Comparison of ENCODE assay signal across 20 mouse cellular contexts in the genomic region with DNA sequence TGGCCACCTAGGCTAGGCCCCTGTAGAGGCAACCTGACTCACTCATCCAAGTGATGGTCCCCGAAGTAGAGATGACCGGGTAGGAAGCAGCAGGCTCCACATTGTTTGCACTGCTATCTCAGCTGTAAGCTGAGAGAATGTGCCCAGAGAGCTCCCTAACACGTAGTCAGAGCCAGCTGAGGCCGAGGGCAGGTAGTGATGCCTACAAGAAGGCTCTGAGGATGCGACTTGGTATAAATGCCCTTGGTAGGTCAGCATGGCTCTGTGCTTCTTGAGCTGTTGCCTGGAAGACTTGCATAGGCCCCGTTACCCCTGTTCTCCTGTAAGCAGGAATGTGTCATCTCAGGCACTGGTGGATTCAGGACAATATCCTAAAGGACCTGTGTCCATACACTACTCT. TPM values are rescaled to one million over a fixed set of nuclear protein-coding genes. Genes with fewer than 3 reads are reported as not detected.
DNase-seq lines count a peak whose midpoint lies in the region; ATAC-seq and TF ChIP-seq lines count a peak whose summit lies in the region.
"Had no signal": no experiment of that assay in that cellular context is flagged by ENCODE, and none has a peak within 500 bp of the region (broad histone marks: within the 10 kb centered on the region; RNA-seq: fewer than 3 reads in every experiment).

No protein-coding gene starts in this region.

- H3K4me3 ChIP-seq in gastrocnemius, adult 2 months, result no peak overlapping the region
- H3K4me3 ChIP-seq in liver, embryonic 12.5 days, result no peak overlapping the region
- no peak overlapping the region for H3K4me3 ChIP-seq in liver, embryonic 11.5 days (ENCODE audit: low read depth, low read length)
- H3K4me3 ChIP-seq in midbrain, embryonic 11.5 days (ENCODE audit: low read depth, low read length), result no peak overlapping the region
- H3K4me3 ChIP-seq in midbrain, embryonic 15.5 days, result no peak overlapping the region
- H3K4me3 ChIP-seq: embryonic facial prominence, embryonic 10.5 days; embryonic facial prominence, embryonic 13.5 days; erythroblast, embryonic 14.5 days; forebrain, embryonic 12.5 days; forebrain, embryonic 15.5 days; hindbrain, embryonic 10.5 days; hindbrain, embryonic 13.5 days had no signal

- DNase-seq in gastrocnemius, adult 2 months, result no peak
- DNase-seq in gastrocnemius, adult 8-10 months (ENCODE audit: low spot score in 2 of 2), result no peak
- no peak for DNase-seq in liver, embryonic 11.5 days (ENCODE audit: low spot score)
- peak; percentile 59 for DNase-seq in midbrain, embryonic 11.5 days (ENCODE audit: low spot score, missing footprints)
- DNase-seq in layer of hippocampus, postnatal 25 days (ENCODE audit: extremely low spot score in 1 of 2, low spot score in 1 of 2), result no peak
- DNase-seq: cerebellum, adult 11-12 months; embryo, embryonic 11 days; heart, postnatal 36 days had no signal

- peaks cover 56% of the 10 kb centered on the region for H3K36me3 ChIP-seq in liver, embryonic 12.5 days
- H3K36me3 ChIP-seq in liver, embryonic 11.5 days (ENCODE audit: control insufficient read depth, insufficient read depth, low read length), result peaks cover 16% of the 10 kb centered on the region; the same call in 1 of the 2 replicates
- H3K36me3 ChIP-seq in midbrain, embryonic 11.5 days (ENCODE audit: control insufficient read depth, insufficient read depth, low read length), result no peaks in the 10 kb centered on the region
- peaks cover 14% of the 10 kb centered on the region; the same call in 1 of the 2 replicates for H3K36me3 ChIP-seq in midbrain, embryonic 15.5 days (replicated peaks)

- H3K9me3 ChIP-seq in liver, embryonic 12.5 days (replicated peaks), result no peaks in the 10 kb centered on the region
- no peaks in the 10 kb centered on the region for H3K9me3 ChIP-seq in liver, embryonic 11.5 days (ENCODE audit: control insufficient read depth, low read length)
- no peaks in the 10 kb centered on the region for H3K9me3 ChIP-seq in midbrain, embryonic 11.5 days (ENCODE audit: control insufficient read depth, low read length)
- H3K9me3 ChIP-seq in midbrain, embryonic 15.5 days, result no peaks in the 10 kb centered on the region
- H3K9me3 ChIP-seq: embryonic facial prominence, embryonic 10.5 days; embryonic facial prominence, embryonic 13.5 days; forebrain, embryonic 12.5 days; forebrain, embryonic 15.5 days; G1E; hindbrain, embryonic 10.5 days; hindbrain, embryonic 13.5 days had no signal

- ATAC-seq in liver, embryonic 12.5 days, result no peak
- ATAC-seq in liver, embryonic 11.5 days (replicated peaks; ENCODE audit: low FRiP score), result no peak
- no peak for ATAC-seq in midbrain, embryonic 11.5 days (ENCODE audit: low FRiP score)
- ATAC-seq in midbrain, embryonic 15.5 days (replicated peaks), result no peak

- intact Hi-C loops in gastrocnemius, adult 2 months (cut with DNase I), result loop anchor here (1.0 to 5.0 kb wide), 2 partner anchors 89 to 138 kb away; no protein-coding TSS in a partner anchor

- no peak for TF ChIP-seq CTCF in gastrocnemius, adult 2 months (IDR thresholded peaks at IDR 0.05)

- no peak overlapping the region for H3K9ac ChIP-seq in liver, embryonic 12.5 days
- H3K9ac ChIP-seq in liver, embryonic 11.5 days (ENCODE audit: low read depth, low read length), result no peak overlapping the region
- no peak overlapping the region for H3K9ac ChIP-seq in midbrain, embryonic 11.5 days (ENCODE audit: low read length)
- no peak overlapping the region for H3K9ac ChIP-seq in midbrain, embryonic 15.5 days
- H3K9ac ChIP-seq: forebrain, embryonic 12.5 days; forebrain, embryonic 15.5 days; hindbrain, embryonic 13.5 days had no signal

- 92% methylated on average over 6 of the region's 6 CpGs for WGBS in liver, embryonic 12.5 days (ENCODE audit: insufficient replicate concordance)
- 92% methylated on average over 6 of the region's 6 CpGs for WGBS in liver, embryonic 11.5 days
- whole genome bisulfite sequencing in midbrain, embryonic 11.5 days, result 96% methylated on average over 6 of the region's 6 CpGs
- 96% methylated on average over 6 of the region's 6 CpGs for WGBS in midbrain, embryonic 15.5 days

- H3K4me1 ChIP-seq in liver, embryonic 12.5 days, result peaks cover 14% of the 10 kb centered on the region
- 0 out of 2 replicates have a peak, but pooled peaks cover 5% of the 10 kb centered on the region for H3K4me1 ChIP-seq in liver, embryonic 11.5 days (replicated peaks; ENCODE audit: control insufficient read depth, insufficient read depth, low read length)
- no peaks in the 10 kb centered on the region for H3K4me1 ChIP-seq in midbrain, embryonic 11.5 days (ENCODE audit: control insufficient read depth, insufficient read depth, low read length)
- H3K4me1 ChIP-seq in midbrain, embryonic 15.5 days, result peaks cover 10% of the 10 kb centered on the region; the same call in 1 of the 2 replicates

- no peak overlapping the region for H3K4me2 ChIP-seq in liver, embryonic 12.5 days
- H3K4me2 ChIP-seq in liver, embryonic 11.5 days, result no peak overlapping the region
- H3K4me2 ChIP-seq in midbrain, embryonic 11.5 days, result no peak overlapping the region
- H3K4me2 ChIP-seq in midbrain, embryonic 15.5 days, result no peak overlapping the region
- H3K4me2 ChIP-seq: forebrain, embryonic 12.5 days had no signal

- H3K27ac ChIP-seq in gastrocnemius, adult 2 months, result 0 out of 2 replicates have a peak overlapping the region, but pooled peaks have one; percentile 38
- H3K27ac ChIP-seq in liver, embryonic 12.5 days, result peak overlapping the region; percentile 18; the same call in 1 of the 2 replicates
- H3K27ac ChIP-seq in liver, embryonic 11.5 days (ENCODE audit: low read depth, low read length), result no peak overlapping the region
- no peak overlapping the region for H3K27ac ChIP-seq in midbrain, embryonic 11.5 days (ENCODE audit: low read depth, low read length)
- no peak overlapping the region for H3K27ac ChIP-seq in midbrain, embryonic 15.5 days
- H3K27ac ChIP-seq: embryonic facial prominence, embryonic 13.5 days; forebrain, embryonic 12.5 days; forebrain, embryonic 15.5 days; hindbrain, embryonic 10.5 days; hindbrain, embryonic 13.5 days had no signal

- peaks cover 12% of the 10 kb centered on the region; the same call in 1 of the 2 replicates for H3K27me3 ChIP-seq in liver, embryonic 12.5 days (replicated peaks)
- no peaks in the 10 kb centered on the region for H3K27me3 ChIP-seq in liver, embryonic 11.5 days (replicated peaks; ENCODE audit: control insufficient read depth, insufficient read depth, low read length)
- H3K27me3 ChIP-seq in midbrain, embryonic 11.5 days (ENCODE audit: control insufficient read depth, insufficient read depth, low read length), result no peaks in the 10 kb centered on the region
- no peaks in the 10 kb centered on the region for H3K27me3 ChIP-seq in midbrain, embryonic 15.5 days (replicated peaks)
- H3K27me3 ChIP-seq: CH12.LX; embryonic facial prominence, embryonic 13.5 days; forebrain, embryonic 12.5 days; forebrain, embryonic 15.5 days; hindbrain, embryonic 13.5 days; Patski had no signal

RNA-seq across cellular contexts. Expression of gene Map2k3, which starts 21.2 kb away (rescaled TPM):
- 100 to 1,000 TPM; 136 to 159 TPM for total RNA-seq in gastrocnemius, adult 2 months (2021)
- 100 to 1,000 TPM; 117 to 122 (median 119) TPM for total RNA-seq in gastrocnemius, adult 8-10 months (2022)
- 170 and 173 TPM in 2 replicates for polyA plus RNA-seq in liver, embryonic 12.5 days (2016; fragmentation: Nextera tagmentation; extraction: Ambion mirVana)
- 132 and 136 TPM in 2 replicates for polyA plus RNA-seq in liver, embryonic 11.5 days (2014; fragmentation: Nextera tagmentation; extraction: Ambion mirVana)
- 34.2 and 37.4 TPM in 2 replicates for polyA plus RNA-seq in midbrain, embryonic 11.5 days (2014; fragmentation: Nextera tagmentation; extraction: Ambion mirVana)
- polyA plus RNA-seq in midbrain, embryonic 15.5 days (2015; fragmentation: Nextera tagmentation; extraction: Ambion mirVana), result 32.0 and 34.0 TPM in 2 replicates
- total RNA-seq in layer of hippocampus, postnatal 25 days (2021), result 10 to 100 TPM; 12.4 to 13.4 TPM

RNA-seq across cellular contexts. Expression of gene Natd1, which starts 38.4 kb away (rescaled TPM):
- 10 to 100 TPM in 1 of 2 experiments, 1 to 10 TPM in 1; 8.6 to 10.4 TPM for total RNA-seq in gastrocnemius, adult 2 months (2021)
- total RNA-seq in gastrocnemius, adult 8-10 months (2022), result 1 to 10 TPM; 6.5 to 9.2 (median 7.3) TPM
- polyA plus RNA-seq in liver, embryonic 12.5 days (2016; fragmentation: Nextera tagmentation; extraction: Ambion mirVana), result 9.3 and 9.6 TPM in 2 replicates
- 11.2 and 13.3 TPM in 2 replicates for polyA plus RNA-seq in liver, embryonic 11.5 days (2014; fragmentation: Nextera tagmentation; extraction: Ambion mirVana)
- polyA plus RNA-seq in midbrain, embryonic 11.5 days (2014; fragmentation: Nextera tagmentation; extraction: Ambion mirVana), result 18.3 and 24.3 TPM in 2 replicates
- 31.6 and 39.2 TPM in 2 replicates for polyA plus RNA-seq in midbrain, embryonic 15.5 days (2015; fragmentation: Nextera tagmentation; extraction: Ambion mirVana)
- 10 to 100 TPM; 12.7 to 12.9 TPM for total RNA-seq in layer of hippocampus, postnatal 25 days (2021)

Comparison
In these comparisons a context has a peak if more than half of its experiments do, and no peak if none do; other contexts are left out.
1. H3K27ac ChIP-seq: peak in gastrocnemius, adult 2 months (single experiment) and liver, embryonic 12.5 days (single experiment); none in liver, embryonic 11.5 days (single experiment), midbrain, embryonic 11.5 days (single experiment) and midbrain, embryonic 15.5 days (single experiment).